Mouse (Mus musculus) lung, embryonic 16.5 days (tissue): ENCODE measurements around the gene Cfap69. TPM values are rescaled to one million over a fixed set of nuclear protein-coding genes. Genes with fewer than 3 reads are reported as not detected.
"Not testable (repeated sequence)": the region's sequence is repeated elsewhere in the genome, so short reads cannot be mapped to it uniquely, and the experiment has no call there.

ENCODE experiments used
- ATAC-seq: fragments of 200-750 bp; cut with Nextera tagmentation; 2 replicates; pipeline ENCODE4 v1.8.0; 2017; ENCODE audit warnings: low read depth, mild to moderate bottlenecking, moderate library complexity
- H3K27ac ChIP-seq: fragments of 300-500 bp; sonication (generic); 2 replicates; pipeline ENCODE4 v1.5.1; 2014; ENCODE audit warnings: mild to moderate bottlenecking, control low read depth, low read length
- H3K27me3 ChIP-seq: fragments of 300-500 bp; sonication (generic); 2 replicates; pipeline ENCODE4 v1.6.1; 2014; ENCODE audit warnings: low read depth, low read length, mixed read lengths; ENCODE audit not compliant: control insufficient read depth, insufficient read depth
- H3K36me3 ChIP-seq: fragments of 300-500 bp; sonication (generic); 2 replicates; pipeline ENCODE4 v1.6.1; 2014; ENCODE audit warnings: low read length; ENCODE audit not compliant: control insufficient read depth, insufficient read depth
- H3K4me1 ChIP-seq: fragments of 300-500 bp; sonication (generic); replicated peaks from 2 replicates; pipeline ENCODE4 v1.6.1; 2014; ENCODE audit warnings: low read length, mixed read lengths; ENCODE audit not compliant: control insufficient read depth, insufficient read depth
- H3K4me2 ChIP-seq: fragments of 300-500 bp; sonication (generic); 2 replicates; pipeline ENCODE4 v1.6.1; 2014; ENCODE audit warnings: low read depth, low read length, control low read depth
- H3K4me3 ChIP-seq: fragments of 300-500 bp; sonication (generic); 2 replicates; pipeline ENCODE4 v1.5.1; 2014; ENCODE audit warnings: mild to moderate bottlenecking, low read length, control low read depth
- H3K9ac ChIP-seq: fragments of 300-500 bp; sonication (generic); 2 replicates; pipeline ENCODE4 v1.6.1; 2014; ENCODE audit warnings: low read length, control low read depth
- H3K9me3 ChIP-seq: fragments of 300-500 bp; sonication (generic); 2 replicates; pipeline ENCODE4 v1.6.1; 2016; ENCODE audit warnings: low read length; ENCODE audit not compliant: control insufficient read depth
- WGBS: fragments of 180-500 bp; shearing (Covaris S2); extraction: QIAGEN DNeasy Blood & Tissue Kit; methylation state at CpG from one replicate; pipeline ENCODE4 v1.1.7; 2014; 5-methylcytosine and 5-hydroxymethylcytosine counted together
- polyA plus RNA-seq: library from polyadenylated mRNA; unstranded; fragments of >200 nt; fragmentation: Nextera tagmentation; extraction: Ambion mirVana; gene quantifications from 2 replicates; pipeline ENCODE4 v1.2.1, GENCODE M21; 2015

Cfap69 gene
- polyA plus RNA-seq, 1 experiment from 2014 or later = 6.5 TPM

GRCm38 (mm10) chr5:5693541-5693955 is 29.5 kb upstream of the Cfap69 start:
- 2% methylated on average over 25 of the region's 29 CpGs for WGBS
- ATAC-seq = peak; percentile 73
- H3K36me3 ChIP-seq = no peaks in the 10 kb centered on the region
- H3K4me1 ChIP-seq = no peaks in the 10 kb centered on the region
- H3K27me3 ChIP-seq = no peaks in the 10 kb centered on the region
- no peaks in the 10 kb centered on the region; the same call in 1 of the 2 replicates for H3K9me3 ChIP-seq
- H3K9ac ChIP-seq = peak overlapping the region; percentile 87
- no peak overlapping the region for H3K27ac ChIP-seq
- H3K4me3 ChIP-seq = peak overlapping the region; percentile 79
- H3K4me2 ChIP-seq = peak overlapping the region; percentile 93

- 38% methylated on average over 4 of the region's 4 CpGs for WGBS
Measured at GRCm38 (mm10) chr5:5692167-5692738, 28.2 kb upstream of the Cfap69 start.

GRCm38 (mm10) chr5:5688945-5689540 is 25.0 kb upstream of the Cfap69 start:
- no peak overlapping the region for H3K4me2 ChIP-seq
- ATAC-seq = no peak

More at GRCm38 (mm10) chr5:5692167-5692738, 28.2 kb upstream of the Cfap69 start:
- Histone ChIP-seq H3K4me2 (no peak overlapping the region), H3K36me3 (no peaks in the 10 kb centered on the region), H3K9me3 (no peaks in the 10 kb centered on the region; the same call in 1 of the 2 replicates), H3K4me1 (no peaks in the 10 kb centered on the region), H3K4me3 (no peak overlapping the region), H3K9ac (no peak overlapping the region), H3K27me3 (no peaks in the 10 kb centered on the region), H3K27ac (no peak overlapping the region)
- no peak for ATAC-seq

GRCm38 (mm10) chr5:5688228-5688627 is 24.2 kb upstream of the Cfap69 start:
- Histone ChIP-seq H3K36me3 (no peaks in the 10 kb centered on the region), H3K4me3 (no peak overlapping the region), H3K9me3 (no peaks in the 10 kb centered on the region), H3K4me2 (no peak overlapping the region), H3K27me3 (no peaks in the 10 kb centered on the region), H3K9ac (no peak overlapping the region), H3K27ac (no peak overlapping the region), H3K4me1 (no peaks in the 10 kb centered on the region)
- 67% methylated on average over 6 of the region's 6 CpGs for WGBS
- ATAC-seq = no peak

More at GRCm38 (mm10) chr5:5688945-5689540, 25.0 kb upstream of the Cfap69 start:
- Histone ChIP-seq H3K27ac (no peak overlapping the region), H3K4me3 (no peak overlapping the region), H3K36me3 (no peaks in the 10 kb centered on the region), H3K27me3 (no peaks in the 10 kb centered on the region), H3K9ac (no peak overlapping the region), H3K9me3 (no peaks in the 10 kb centered on the region), H3K4me1 (no peaks in the 10 kb centered on the region)
- 62% methylated on average over 8 of the region's 8 CpGs for WGBS

DNA sequence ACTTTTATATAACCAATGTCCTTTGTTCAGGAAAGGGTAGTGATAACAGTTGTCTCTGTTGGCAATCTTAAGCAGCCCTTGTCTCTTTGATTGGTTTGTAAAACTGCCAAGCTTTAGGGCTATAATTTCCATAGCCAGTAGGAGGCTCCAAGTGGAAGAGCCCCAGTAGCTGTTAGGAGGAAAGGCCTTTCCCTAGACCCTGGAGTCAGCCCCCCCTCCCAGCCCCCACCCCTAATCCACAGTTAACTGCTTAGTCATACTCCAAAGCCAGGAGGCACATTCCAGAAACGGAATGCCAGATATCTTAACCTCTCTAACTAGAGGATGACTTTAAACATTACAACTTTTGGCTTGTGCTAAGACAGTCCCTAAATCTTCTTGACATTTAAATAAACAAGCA is 22.9 kb upstream of the Cfap69 start:
- Histone ChIP-seq H3K27ac (no peak overlapping the region), H3K27me3 (no peaks in the 10 kb centered on the region), H3K9ac (no peak overlapping the region), H3K36me3 (no peaks in the 10 kb centered on the region), H3K4me1 (no peaks in the 10 kb centered on the region), H3K4me3 (no peak overlapping the region), H3K9me3 (no peaks in the 10 kb centered on the region), H3K4me2 (no peak overlapping the region)
- ATAC-seq = peak; percentile 84
- WGBS = 0% methylated on average over 1 of the region's 1 CpGs

- ATAC-seq, H3K27ac ChIP-seq, H3K36me3 ChIP-seq, H3K9me3 ChIP-seq, H3K9ac ChIP-seq, H3K4me1 ChIP-seq, H3K4me3 ChIP-seq, H3K27me3 ChIP-seq, H3K4me2 ChIP-seq: not testable (repeated sequence)
- 72% methylated on average over 2 of the region's 2 CpGs for WGBS
Measured at GRCm38 (mm10) chr5:5684946-5685345, 20.9 kb upstream of the Cfap69 start.

GRCm38 (mm10) chr5:5683292-5683691 is 19.3 kb upstream of the Cfap69 start:
- H3K27ac ChIP-seq = no peak overlapping the region
- H3K36me3 ChIP-seq = no peaks in the 10 kb centered on the region
- H3K4me3 ChIP-seq = no peak overlapping the region
- H3K4me1 ChIP-seq = no peaks in the 10 kb centered on the region
- H3K9me3 ChIP-seq = no peaks in the 10 kb centered on the region
- no peak overlapping the region for H3K4me2 ChIP-seq
- WGBS = 62% methylated on average over 4 of the region's 4 CpGs
- no peaks in the 10 kb centered on the region for H3K27me3 ChIP-seq
- no peak for ATAC-seq
- no peak overlapping the region for H3K9ac ChIP-seq

DNA sequence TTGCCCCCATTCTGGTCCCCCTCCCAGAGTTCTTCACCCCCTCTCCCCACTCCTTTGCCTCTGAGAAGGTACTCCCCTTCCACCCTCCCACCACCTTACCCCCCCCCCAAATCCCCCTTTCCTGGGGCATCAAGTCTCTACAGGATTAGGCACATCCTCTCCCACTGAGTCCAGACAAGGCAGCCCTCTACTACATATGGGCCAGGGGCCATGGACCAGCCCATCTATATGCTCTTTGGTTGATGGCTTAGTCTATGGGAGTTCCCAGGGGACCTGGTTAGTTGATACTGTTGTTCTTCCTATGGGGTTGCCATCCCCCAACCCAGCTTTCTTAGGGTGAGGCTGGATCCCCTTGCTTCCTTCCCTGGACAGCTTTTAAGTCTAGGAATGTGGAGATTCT is 15.4 kb upstream of the Cfap69 start:
- no peak overlapping the region for H3K4me2 ChIP-seq
- H3K9me3 ChIP-seq = no peaks in the 10 kb centered on the region
- no peaks in the 10 kb centered on the region for H3K36me3 ChIP-seq
- H3K27me3 ChIP-seq = no peaks in the 10 kb centered on the region
- no peak overlapping the region for H3K9ac ChIP-seq
- ATAC-seq = no peak
- H3K27ac ChIP-seq = no peak overlapping the region
- no peak overlapping the region for H3K4me3 ChIP-seq
- H3K4me1 ChIP-seq = no peaks in the 10 kb centered on the region

- ATAC-seq = no peak
Measured at GRCm38 (mm10) chr5:5676082-5676481, 12.0 kb upstream of the Cfap69 start.

More at GRCm38 (mm10) chr5:5676082-5676481, 12.0 kb upstream of the Cfap69 start:
- H3K27me3 ChIP-seq = no peaks in the 10 kb centered on the region
- H3K27ac ChIP-seq = no peak overlapping the region
- no peak overlapping the region for H3K4me2 ChIP-seq
- H3K9me3 ChIP-seq = no peaks in the 10 kb centered on the region
- no peak overlapping the region for H3K9ac ChIP-seq
- no peaks in the 10 kb centered on the region for H3K36me3 ChIP-seq
- H3K4me1 ChIP-seq = no peaks in the 10 kb centered on the region
- no peak overlapping the region for H3K4me3 ChIP-seq
- 81% methylated on average over 3 of the region's 3 CpGs for WGBS
